Mouse (Mus musculus) large intestine, adult 2 months (tissue): ENCODE results near the gene Ppp1r12b. TPM values are rescaled to one million over a fixed set of nuclear protein-coding genes. Genes with fewer than 3 reads are reported as not detected.

Source experiments
- DNase-seq: peaks from one replicate; pipeline ENCODE4 v3.0.0-alpha.2; 2012; ENCODE audit warnings: low read depth, low spot score
- WGBS: fragments of 180-500 bp; shearing (Covaris S2); methylation state at CpG from one replicate; pipeline ENCODE4 v1.1.7; 2018; 5-methylcytosine and 5-hydroxymethylcytosine counted together
- polyA plus RNA-seq: library from polyadenylated mRNA; depleted of rRNA; stranded (reverse); fragments of >200 nt; gene quantifications from 2 replicates; pipeline ENCODE4 v1.2.3, GENCODE M21; 2012

The Ppp1r12b gene
- polyA plus RNA-seq, 1 experiment: 22.0 TPM

DNA sequence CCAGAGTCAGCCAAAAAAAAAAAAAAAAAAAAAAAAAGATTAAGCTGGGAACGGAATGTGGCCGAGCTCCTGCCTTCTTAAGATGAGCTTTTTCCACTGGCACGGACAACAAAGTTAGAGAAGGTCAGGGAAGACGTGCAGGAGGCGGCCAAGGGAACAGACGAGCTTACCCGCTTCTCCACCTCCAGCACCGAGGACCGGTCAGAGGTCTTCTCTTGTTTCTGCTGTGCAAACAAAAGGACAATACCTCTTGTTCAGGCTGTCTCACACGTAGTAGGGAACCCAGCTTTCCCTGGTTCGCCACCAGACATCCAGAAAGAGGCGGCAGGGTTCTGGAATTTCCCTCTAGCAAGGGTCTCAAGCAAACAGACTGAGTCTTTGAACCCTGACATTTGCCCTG, 182.5 kb downstream of the Ppp1r12b start:
- DNase-seq: no peak
- WGBS: 66% methylated on average over 12 of the region's 12 CpGs

DNA sequence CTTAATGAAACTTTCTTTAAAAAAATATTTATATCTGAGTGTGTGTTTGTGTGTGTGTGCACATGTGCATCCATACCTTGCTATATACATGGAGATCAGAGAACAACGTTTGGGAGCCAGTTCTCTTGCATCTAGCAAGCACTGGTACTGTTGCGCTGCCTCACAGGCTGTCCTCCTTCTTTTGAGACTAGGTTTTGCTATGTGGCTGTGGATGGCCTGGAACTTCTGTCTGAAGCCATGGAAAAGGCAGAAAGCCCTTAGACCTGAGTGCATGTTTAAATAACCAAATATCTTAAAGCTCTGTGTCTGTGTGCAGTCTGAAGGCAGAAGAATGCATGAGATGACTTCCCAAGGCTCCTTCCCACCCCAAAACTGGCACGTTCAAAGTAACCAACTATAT, 182.9 kb downstream of the Ppp1r12b start:
- no peak for DNase-seq
- 85% methylated on average over 3 of the region's 3 CpGs for WGBS

DNA sequence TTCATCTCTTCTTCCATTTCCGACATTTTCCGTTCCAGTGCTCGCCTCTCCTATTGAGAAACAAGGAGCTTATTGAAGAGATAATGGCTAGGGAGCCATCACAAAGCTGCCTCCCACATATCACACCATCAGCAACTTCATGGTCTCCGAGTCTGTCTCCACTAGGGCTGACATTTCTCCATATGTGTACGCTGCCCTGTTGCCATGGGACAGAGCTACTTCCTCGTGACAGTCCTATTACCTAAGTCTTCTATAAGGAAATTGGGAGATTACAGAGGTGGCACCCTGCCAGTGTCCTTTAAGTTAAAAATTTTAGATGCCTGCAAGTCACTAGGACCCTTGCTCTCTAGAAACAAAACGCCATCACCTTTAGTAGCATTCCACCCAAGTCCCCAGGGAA, 183.7 kb downstream of the Ppp1r12b start:
- 68% methylated on average over 7 of the region's 7 CpGs for WGBS
- DNase-seq: no peak

DNA sequence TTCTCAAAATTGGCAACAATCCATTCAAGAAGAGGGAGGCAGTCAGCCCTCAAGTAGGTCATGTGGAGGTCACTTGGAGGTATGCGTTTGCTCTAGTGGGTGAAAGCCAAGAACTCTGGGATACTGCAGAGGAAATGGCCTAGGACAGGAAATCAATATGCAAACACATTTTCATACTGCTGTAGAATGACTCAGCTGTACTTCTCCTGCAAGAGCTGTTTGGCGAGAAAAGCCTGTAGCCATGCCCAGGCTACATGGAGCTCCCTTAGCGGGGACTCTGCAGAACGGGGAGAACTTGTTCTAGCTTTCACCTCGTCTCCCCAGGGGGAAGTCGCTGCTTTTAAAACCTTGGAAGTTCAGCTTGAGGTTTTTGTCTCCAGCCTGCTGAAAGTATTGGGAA, 184.4 kb downstream of the Ppp1r12b start:
- DNase-seq: no peak
- 12% methylated on average over 6 of the region's 6 CpGs for WGBS

DNA sequence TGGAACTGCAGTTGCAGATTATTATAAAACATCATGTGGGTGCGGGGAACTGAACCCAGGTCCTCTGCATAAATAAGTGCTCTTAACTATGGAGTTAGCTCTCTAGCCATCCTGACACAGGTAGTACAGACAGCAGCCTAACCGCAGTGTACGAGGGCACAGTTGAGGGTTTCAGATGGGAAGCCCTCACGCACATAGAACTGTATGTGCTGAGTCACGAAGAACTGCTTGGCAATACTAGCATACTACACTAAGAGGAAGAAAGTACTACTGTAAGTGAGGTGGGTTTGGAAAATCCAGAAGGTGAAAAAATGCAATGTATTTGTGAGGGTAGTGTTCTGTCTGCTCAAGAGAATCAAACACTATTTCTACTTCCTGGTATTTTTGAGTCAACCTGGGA, 185.4 kb downstream of the Ppp1r12b start:
- DNase-seq: no peak
- 94% methylated on average over 5 of the region's 5 CpGs for WGBS

DNA sequence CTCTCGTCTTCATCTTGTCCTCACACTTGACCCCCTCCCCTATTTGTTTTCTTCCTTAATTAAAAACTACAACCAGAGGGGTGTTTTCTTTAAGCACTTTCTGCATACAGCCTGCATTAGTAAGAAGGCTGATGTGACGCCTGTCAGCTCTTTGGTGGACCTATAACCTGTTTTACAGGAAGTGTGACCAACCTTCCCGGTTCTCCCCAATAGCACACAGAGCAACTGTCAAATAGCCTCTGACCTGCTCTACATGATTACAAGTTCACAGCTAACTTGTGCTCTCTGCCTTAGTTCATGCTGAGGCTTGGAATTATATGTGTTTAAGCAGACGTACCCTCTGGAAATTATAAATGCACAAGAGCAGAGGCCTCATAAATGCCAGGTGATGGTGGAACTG, 189.3 kb downstream of the Ppp1r12b start:
- 72% methylated on average over 4 of the region's 4 CpGs for WGBS
- DNase-seq: no peak

DNA sequence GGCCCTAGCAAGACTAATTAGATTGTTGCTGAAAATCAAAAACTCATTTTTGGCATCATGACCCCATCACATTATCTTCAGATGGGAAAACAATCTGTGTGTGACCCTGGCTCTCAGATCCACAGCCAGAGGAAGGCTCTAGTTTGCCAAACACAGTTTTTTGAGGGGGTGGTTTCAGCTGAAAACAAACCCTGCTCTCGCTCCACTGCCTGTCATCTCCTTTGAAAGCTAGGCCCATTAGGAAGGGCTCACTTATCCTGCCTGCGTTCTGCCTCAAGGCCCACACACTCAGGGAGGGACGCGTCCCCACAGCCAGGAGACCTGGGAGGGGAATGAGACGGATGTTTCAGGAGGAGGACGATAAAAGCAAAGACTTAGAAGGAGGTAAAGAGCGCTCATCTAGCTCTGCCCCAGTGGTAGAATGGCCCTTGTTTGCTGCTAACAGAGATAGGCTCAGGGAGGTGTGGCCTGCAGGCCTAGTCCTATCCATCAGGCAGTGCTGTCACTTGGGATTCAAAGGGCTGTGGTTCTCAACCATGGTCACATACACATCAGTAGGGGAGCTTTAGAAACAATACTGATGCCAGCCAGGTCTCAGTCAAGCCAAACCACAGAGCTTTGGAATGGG, 190.8 kb downstream of the Ppp1r12b start:
- no peak for DNase-seq
- WGBS: 72% methylated on average over 7 of the region's 7 CpGs

DNA sequence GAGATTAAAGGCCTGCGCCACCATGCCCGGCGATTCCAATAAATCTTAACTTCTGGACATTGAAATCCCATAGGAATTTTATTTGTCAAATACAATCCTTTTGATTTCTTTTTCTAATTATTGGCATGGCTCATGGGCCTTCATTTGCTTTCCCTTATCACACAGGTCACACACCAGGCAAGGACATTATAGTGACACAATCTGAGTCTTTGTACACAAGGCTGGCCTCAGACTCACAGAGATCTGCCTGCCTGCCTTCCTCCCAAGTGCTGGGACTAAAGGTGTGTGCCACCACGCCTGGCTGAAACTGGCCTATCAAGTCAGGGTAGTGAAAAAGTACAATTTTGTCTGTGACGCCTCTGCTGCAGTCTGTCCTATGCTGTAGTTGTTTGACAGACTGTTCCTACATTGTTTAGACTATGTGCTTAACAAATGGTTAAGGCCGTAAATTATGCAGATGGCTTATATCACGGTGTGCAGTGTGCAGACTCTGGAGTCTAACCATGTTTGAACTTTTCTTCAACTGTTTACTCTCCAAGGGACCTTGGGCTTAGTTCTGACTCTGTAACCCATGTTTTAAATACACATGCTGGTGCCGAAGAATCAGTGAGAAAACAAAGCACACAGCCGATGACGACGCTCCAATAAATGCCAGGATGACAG, 191.8 kb downstream of the Ppp1r12b start:
- no peak for DNase-seq
- WGBS: 42% methylated on average over 11 of the region's 11 CpGs

DNA sequence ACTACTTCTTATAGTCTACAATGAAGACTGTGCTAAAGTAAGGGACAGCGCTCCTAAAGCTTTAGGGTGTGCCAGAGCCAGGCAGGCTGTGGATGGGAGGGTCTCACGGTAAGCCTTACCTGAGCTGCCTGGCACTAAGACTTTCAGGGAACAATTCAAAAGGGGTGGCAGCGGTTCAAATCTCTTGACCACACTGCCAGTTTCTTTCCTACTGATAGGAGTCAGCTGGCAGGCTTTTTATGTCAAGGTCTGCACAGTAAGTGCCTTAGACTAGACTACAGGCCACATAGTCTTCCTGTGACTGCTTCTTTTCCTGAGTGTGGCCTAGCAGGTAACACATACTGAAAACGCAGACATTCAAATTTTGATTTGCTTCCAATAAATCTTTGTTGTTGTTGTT, 192.5 kb downstream of the Ppp1r12b start:
- 84% methylated on average over 4 of the region's 4 CpGs for WGBS
- DNase-seq: no peak

DNA sequence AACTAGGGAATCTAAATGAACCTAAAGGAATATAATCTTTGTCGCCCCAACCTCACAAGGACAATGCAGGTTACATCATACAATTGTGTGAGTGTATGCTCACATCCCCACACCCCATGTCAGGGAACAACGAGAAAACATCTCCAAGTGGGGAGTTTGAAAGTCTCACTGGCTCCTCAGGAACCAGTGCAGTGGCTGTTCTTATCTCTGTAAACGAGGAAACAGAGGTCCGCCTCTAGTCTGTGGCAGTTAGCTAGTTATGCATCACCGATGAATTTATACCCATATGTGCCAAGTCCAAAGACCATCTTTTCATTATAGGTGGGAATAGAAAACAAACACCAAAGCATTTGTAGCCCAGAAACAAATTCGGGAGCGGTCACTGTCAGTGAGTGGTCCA, 194.2 kb downstream of the Ppp1r12b start:
- no peak for DNase-seq
- WGBS: 56% methylated on average over 7 of the region's 7 CpGs

DNA sequence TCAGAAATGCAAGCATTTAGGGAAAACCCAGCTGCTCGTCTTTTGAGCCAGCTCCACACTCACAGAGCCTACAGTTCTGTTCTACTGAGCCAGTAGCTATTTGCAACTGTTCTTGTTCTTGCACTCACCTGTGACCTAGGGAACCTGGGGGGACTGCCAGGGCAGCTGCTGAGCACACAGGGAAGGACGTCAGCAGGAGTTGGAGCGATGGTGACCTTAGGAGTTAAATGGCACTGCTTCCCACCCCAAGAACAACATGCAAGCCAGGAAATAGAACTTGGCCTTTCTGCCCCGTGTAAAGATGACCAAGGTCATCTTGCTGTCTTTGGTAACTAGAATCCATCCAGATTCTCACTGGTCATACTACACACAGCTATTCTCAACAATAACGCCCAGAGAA, 195.1 kb downstream of the Ppp1r12b start:
- no peak for DNase-seq
- WGBS: 76% methylated on average over 5 of the region's 5 CpGs

DNA sequence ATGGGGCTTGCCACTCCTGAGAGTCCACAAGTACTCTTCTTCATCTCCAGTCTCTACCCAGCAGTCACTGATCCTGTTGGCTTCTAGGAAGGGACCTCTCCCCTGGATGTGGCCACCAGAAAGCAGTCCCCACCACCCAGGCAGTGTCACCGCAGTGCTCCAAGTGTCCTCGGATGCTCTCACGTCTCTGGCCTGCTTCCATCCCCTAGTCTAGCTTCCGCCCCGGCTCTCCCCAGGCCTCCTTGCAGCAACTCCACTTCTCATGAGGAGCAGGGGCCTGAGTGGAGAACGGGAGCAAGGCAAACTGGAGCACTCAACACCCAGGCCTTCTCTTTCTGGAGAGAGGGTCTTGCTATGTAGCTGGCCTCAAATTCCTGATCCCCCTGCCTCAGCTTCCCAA, 196.6 kb downstream of the Ppp1r12b start:
- no peak for DNase-seq
- WGBS: 70% methylated on average over 6 of the region's 6 CpGs

DNA sequence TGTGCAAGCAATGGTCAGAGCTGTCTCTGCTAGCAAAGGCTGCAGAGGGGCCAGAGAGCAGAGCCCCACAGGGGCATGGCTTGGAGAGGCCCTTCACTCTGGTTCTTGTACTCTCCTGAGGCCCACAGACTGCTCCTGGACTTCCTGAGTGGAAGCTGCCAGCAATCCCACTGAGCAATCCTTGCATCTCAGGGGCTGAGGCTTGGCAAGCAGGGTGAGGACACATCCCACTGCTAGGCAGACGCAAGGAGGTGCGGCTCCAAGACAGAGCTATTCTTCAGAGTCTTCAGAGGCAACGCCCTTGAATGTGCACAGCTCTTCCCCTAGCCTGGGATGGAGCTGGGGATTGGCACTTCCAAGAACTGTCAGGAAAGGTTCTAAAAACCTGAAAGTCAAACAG, 198.5 kb downstream of the Ppp1r12b start:
- DNase-seq: no peak
- WGBS: 58% methylated on average over 3 of the region's 3 CpGs

DNA sequence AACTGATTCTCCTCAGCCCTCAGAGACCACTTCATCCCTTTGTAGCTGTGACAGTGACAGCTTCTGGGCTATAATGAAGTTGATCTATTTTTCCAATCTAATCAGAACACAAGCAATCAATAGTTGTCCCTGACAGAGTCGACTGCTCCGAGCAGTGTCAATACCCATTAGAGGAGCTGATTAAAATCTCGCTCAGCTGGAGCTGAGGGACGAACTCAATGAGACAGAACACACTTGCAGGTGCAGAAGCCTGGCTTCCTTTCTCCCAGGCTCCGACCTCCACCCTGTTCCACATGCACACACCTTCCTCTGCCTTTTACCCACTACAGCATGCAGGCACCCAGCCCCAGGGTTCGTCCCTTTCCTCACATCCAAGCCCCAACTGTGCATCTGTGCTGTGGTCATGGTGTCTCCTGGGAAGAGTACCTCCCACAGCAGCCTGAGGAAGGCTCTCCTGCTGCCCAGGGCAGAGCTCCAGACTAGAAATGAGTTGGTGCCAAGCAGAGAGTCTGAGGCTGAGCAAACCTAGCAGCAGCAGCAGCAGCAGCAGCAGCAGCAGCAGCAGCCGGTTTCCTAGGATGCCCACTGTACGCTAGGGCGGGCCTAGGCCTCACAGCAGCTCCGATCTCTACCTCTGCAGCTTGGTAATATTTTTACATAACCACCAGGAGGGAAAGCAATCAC, 199.4 kb downstream of the Ppp1r12b start:
- DNase-seq: no peak
- WGBS: 77% methylated on average over 10 of the region's 10 CpGs

DNA sequence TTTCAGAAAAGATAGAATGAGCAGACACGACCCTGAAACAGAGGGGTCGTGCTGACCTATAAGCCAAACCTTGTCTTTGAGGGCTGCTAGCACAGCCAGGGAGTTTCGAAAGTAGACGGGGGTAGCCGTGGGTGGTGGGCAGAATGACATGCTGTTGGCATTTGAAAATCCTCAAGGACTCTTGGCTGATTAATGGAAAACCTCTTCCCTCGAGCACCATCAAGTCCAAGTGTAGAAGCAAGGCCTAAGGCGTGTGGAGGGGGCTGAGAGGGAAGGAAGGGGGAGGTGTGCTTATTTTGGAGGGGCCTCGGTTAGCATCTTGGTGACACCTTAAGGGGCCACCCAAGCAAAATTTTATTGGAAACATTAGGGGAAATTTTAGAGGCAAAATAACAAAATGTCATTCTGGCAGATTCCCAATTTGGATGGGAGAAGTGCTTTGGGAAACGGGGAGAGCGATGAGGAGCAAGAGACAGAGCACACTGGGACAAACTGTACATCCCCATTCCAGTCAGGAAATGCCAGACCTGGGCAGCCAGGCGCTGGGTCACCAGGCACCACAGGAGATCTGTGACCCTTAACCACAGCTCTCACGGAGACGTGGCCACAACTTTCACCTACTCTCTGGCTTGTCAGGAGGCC, 200.1 kb downstream of the Ppp1r12b start:
- no peak for DNase-seq

DNA sequence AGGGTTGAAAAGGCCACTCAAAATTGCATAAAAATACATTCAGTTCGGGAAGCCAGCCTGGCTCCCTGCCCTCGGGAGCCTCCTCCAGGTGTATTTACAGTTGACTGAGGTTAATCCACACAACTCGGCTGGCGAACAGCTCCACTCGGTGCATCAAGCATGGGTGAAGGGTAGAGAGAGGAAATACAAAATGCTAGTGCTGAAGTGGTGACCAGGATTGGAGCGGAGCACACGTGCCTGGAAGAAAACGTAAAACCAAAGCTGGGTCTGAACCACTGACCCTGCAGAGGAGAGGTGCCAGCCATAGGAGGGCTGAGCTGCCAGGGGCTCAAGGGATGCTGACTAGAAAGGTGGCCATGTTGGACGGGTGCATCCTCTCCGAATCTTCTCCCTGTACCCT, 200.9 kb downstream of the Ppp1r12b start:
- 70% methylated on average over 10 of the region's 10 CpGs for WGBS

More for the DNA sequence above, 200.1 kb downstream of the Ppp1r12b start:
- WGBS: 71% methylated on average over 13 of the region's 13 CpGs

DNA sequence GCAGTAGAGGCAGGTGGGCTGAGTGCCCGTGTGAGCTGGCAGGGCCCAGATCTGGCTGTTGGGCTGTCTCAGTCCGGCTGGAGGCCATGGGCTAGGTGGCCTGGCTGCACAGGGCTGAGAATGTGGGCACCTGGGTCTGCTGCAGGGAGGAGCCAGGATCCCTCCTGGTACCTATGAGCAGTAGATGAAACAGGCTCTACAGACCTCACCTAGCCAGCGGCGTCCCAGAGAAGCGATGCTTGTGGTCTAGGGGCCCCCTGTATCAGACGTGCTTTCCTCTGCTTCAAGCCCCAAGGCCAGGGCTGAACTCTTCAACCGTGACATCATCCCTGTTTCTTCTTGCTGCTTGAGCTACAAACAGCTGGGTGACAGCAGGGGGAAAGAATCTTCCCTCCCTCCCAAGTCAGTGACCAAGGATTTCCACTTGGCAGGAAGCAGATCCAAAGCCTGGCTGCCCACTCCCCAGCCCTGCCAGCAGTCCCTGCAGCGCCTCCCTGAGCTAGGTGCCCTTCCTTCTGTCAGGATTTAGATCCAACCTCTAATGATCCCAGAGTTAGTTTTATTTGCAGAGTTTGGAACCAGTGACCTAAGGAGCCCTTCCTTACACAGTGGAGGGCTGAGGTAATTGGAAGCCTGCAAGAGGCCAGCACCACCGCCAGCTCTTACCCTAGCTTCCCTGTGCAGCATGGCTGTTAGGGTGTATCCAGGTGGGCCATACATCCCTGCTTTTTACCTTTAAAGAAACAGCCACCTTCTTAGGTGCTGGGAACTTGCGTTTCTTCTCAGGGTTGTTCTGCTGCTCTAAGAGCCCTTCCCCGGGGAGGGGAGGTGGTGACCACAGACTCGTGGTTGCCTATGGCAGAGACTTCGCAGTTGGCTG, 201.8 kb downstream of the Ppp1r12b start:
- 63% methylated on average over 13 of the region's 13 CpGs for WGBS
- no peak for DNase-seq

More for the DNA sequence above, 200.9 kb downstream of the Ppp1r12b start:
- no peak for DNase-seq

DNA sequence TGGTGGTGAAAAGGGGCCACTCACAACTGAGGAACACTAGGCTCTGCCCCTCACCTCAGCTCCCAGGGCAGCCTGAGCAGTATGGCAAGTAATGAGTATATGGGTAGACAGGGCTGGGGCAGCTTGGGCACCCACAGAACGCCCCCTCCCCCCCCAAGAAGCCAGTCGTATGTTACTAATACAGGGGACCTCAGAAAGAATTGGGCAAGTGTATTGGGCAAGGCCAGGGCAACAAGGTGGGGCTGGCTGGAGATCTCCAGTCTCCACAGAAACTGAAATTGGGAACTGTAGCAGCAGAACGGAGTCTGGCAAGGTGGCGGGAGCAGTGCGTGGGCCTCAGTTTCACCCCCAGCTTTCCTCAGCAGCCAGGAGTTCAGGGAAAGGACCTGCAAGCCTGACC, 203.3 kb downstream of the Ppp1r12b start:
- DNase-seq: no peak
- WGBS: 70% methylated on average over 5 of the region's 5 CpGs

DNA sequence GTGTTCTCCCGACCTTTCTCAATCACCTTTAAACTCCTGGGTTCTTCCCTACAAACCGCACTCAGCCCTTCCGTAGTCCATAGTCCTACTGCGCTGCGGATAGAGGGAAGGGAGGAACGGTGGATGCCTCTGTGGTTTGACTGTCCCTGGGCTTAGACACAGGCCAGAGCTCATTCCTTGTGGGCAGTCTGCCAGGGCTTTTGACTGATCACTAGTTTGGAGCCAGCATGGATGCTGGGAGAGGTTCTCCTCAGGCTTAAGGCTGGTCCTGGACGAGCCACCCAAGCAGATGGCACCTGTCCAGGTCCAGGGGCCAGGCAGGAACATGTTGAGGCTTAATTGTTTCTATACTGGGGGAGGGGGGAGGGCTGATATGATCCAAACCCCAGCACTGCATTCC, 205.9 kb downstream of the Ppp1r12b start:
- DNase-seq: no peak
- 53% methylated on average over 7 of the region's 7 CpGs for WGBS
